Mouse (Mus musculus): ENCODE measurements around the gene Cep131.

DNA sequence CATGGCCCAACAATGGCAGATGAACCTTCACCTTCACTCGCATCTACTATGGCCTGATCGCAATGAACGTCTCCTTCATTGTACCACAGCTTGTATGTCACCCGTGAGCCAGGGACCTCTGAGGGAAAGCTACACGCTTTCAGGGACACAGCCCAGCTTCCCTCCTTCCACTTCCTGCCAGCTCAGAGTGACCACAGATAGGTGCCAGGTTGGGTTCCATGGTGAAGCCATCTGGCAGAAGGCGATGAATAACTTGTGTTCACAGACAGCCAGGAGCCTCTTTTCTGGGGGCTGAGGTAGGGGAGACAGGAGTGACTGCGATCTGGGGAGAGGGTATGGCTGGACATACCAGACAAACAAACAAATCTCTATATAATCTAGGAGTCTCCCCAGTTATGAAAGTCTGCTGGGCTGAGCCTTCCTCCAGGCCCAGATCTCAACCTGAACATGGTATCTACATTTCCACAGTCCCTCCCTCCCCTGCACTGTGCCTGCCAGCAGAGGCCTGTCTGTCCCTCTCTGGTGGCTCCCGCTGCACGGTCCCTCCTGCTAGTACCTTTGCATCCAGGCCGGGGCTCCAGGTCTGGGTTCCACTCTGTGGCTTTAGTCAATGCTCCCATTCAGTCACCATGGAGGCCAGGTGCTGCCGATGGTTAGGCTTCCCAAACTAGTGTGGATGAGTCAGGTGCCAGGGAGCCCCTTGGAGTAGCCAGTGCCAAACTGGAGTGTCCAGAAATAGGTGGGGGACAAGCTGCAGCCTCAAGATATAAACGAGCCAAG lies 30.5 kb downstream of the Cep131 start:
- TF ChIP-seq FLI1 (IDR thresholded peaks at IDR 0.05; ENCODE audit: low read length): no peak
- TF ChIP-seq GATA1 (IDR thresholded peaks at IDR 0.05; ENCODE audit: borderline replicate concordance, low read length): no peak

Measured in megakaryocyte, embryonic 14.5 days (primary cell).